Mouse (Mus musculus) megakaryocyte progenitor cell, adult 5-6 weeks (primary cell): ENCODE data around the gene Naa15. TPM values are rescaled to one million over a fixed set of nuclear protein-coding genes. Genes with fewer than 3 reads are reported as not detected.
"Not testable (repeated sequence)": the region's sequence is repeated elsewhere in the genome, so short reads cannot be mapped to it uniquely, and the experiment has no call there.

Experiments
- ATAC-seq: replicated peaks from 2 replicates; pipeline ENCODE4 v1.8.0; 2016; ENCODE audit warnings: mild to moderate bottlenecking, moderate TSS enrichment, inconsistent platforms; ENCODE audit not compliant: poor library complexity
- total RNA-seq, 2 experiments: library from RNA; stranded (forward) in 1 of 2; stranded (reverse) in 1 of 2; fragments of 157-497, 149-512 nt in 1 of 2; fragments of 200-1000 nt in 1 of 2; gene quantifications; 2 replicates each; pipeline versions ENCODE4 v1.2.3 to v1.2.4; 2015 to 2017

Naa15 gene
- total RNA-seq, 2 experiments from 2014 or later: 69.8 to 126 TPM

GRCm38 (mm10) chr3:51393651-51394050 lies 21.3 kb upstream of the Naa15 start:
- no peak for ATAC-seq

DNA sequence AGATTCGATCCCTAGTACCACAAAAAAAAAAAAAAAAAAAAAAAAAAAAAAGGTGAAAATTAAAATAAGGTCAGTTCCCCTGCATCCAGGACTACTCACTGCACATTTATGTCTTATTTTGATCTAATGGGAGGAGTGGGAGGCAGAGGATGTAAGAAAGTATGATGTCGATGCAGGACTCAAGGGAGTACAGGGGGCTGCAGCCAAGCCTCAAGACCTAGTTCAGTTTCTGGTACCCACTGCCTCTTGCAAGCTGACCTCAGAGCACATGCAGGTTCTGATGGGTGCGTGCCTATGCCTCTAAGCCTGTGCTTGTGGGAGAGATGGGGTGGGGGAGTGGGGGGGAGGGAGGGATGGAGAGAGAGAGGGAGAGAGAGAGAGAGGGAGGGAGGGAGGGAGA lies 20.1 kb upstream of the Naa15 start:
- no peak for ATAC-seq

DNA sequence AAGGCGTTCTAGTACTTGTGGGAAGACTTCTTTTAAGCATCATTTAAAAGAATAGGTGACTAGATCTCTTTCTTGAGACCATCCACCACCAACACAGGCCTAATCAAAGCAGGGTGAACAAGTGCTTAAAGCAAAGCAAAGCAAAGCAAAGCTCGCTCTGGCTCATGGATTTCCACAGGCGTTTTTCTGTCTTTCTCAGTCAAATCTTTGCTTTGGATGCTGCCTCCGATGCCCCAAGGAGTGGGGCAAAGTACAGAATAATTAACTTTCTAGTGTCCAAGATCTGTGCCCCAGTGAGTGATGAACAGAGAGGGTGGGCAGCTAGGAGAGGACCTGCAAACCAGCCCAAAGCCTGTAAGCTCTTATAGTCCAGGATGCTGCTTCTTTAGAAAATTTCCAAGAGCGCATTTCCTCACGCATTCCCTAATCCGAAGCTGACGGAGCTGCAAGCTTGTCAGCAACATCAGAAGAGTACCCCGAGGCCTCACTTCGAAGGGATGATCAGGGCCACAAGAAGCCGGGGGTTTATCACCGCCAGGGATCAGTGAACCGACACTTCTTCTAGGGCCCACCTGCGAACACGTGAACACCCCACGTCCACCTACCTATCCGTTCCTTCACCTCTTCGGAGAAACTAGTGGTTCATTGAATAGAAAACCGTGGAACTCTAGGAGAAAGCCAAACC lies 19.3 kb upstream of the Naa15 start:
- ATAC-seq: no peak

- ATAC-seq: peak; percentile 97
These were observed 18.5 kb upstream of the Naa15 start, which contains the start of gene Mgarp for GRCm38 (mm10) chr3:51396219-51397068. Gene Mgarp, minus strand, starts transcription at chr3:51396738.

DNA sequence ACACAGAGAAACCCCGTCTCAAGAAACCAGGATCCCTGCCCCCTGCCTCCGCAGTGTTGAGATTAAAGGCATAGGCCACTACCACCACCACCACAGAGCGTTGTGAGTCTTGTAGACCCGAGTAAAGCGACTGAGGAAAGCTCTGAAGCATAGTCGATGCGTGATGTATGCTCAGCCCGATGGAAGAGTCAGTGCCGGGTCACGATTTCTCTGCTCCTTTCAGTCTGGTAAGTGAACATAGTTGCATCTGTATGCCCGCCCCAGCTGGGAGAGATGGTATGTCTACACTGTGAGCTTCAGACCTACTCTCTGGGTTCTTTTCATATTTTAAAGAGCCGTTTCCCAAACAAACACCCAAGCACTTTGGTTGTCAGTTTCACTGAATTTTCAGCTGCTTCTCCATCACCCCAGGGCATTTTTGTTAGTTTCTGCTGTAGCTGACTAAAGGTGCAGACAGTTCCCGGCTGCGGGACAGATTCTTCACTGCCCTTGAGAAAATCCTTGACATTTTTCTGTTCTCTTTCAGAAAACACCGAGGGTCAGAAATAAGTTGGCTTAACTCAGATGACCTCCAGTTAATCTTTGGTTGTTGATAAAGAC lies 17.1 kb upstream of the Naa15 start:
- ATAC-seq: no peak

DNA sequence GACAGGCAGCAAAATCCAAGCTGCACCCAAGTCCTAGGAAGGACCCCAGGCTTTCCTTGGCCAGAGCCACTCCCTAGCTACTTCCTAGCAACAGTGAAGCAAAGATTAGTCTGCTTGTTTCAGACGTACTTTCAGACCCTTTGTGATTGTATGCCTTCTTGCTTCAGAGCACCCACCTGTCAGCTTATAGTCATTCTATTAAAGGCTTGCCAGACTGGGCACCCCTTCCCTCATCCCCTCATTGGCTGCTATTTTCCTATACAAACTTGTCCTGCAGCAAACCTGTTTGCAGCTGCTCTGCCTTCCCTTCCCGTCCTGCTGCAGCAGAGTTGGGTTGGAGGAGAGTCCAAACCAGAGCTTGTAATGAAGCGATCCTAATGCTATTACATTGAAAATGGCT lies 16.3 kb upstream of the Naa15 start:
- ATAC-seq: no peak

DNA sequence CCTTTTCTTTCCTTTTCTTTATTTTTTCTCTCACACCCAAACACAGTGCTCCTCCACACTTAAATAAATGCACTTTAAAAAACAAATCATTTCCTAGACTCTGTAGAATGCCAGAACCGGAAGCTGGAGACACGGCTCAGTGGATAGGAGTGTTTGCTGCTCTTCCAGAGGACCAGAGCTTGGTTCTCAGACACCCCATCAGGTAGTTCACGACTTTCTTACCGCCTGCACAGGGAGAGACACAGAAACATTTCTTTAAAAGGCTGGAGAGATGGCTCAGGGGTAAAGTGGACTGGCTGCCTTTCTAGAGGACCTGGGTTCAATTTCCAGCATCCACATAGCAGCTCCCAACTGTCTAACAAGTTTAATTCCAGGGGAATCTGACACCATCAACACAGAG lies 15.4 kb upstream of the Naa15 start:
- ATAC-seq: no peak

DNA sequence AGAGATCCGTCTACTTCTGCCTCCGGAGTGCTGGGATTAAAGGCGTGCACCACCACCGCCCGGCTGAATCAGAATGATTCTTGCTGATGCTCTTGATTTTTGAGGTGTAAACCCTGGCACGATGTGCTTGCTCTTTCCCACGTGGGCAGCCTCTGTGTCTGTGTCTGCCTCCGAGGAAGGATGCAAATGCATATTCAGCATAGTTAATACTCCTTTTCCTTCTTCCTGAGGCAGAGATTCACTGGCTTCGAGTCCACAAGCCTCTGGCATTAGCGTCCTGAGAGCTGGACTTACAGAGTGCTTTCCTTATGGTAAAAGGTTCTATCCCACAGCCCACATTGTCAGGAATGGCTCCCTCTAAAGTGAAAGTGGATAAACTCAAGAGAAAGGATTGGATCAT lies 14.3 kb upstream of the Naa15 start:
- no peak for ATAC-seq

GRCm38 (mm10) chr3:51402054-51402453 lies 12.9 kb upstream of the Naa15 start:
- ATAC-seq: not testable (repeated sequence)

- ATAC-seq: no peak
These were observed 12.3 kb upstream of the Naa15 start for GRCm38 (mm10) chr3:51402628-51403027.

DNA sequence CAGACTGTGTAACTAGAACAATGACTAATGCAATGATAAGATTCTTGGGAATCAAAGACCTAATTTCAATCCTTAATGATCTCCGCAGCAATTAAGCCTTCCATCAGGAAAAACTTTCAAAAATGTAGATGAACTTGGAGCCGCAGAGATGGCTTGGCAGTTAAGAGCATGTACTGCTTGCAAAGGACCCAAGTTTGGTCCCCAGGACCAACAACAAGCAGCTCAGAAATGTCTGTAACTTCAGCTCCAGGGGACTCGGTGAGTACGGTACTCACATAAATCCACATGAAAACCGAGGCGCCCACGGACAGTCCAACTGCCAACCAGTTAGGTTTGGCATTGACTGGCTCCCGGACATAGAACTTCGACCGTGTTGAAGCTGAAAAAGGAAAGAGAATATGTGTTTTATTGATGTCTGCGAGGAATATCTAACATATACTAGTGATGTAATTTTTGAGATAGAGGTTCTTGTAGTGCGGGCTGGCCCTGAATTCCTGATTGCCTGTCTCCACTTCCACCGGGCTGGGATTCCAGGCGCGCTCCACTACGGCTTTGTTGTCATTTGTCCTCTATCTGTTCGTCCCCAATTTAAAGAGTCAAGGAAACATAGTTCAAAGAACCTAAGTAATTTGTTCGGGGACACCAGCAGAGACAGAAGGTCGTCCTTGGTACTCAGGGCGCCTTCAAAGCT lies 6.9 kb upstream of the Naa15 start:
- ATAC-seq: 0 out of 2 replicates have a peak, but pooled peaks have one; percentile 5

DNA sequence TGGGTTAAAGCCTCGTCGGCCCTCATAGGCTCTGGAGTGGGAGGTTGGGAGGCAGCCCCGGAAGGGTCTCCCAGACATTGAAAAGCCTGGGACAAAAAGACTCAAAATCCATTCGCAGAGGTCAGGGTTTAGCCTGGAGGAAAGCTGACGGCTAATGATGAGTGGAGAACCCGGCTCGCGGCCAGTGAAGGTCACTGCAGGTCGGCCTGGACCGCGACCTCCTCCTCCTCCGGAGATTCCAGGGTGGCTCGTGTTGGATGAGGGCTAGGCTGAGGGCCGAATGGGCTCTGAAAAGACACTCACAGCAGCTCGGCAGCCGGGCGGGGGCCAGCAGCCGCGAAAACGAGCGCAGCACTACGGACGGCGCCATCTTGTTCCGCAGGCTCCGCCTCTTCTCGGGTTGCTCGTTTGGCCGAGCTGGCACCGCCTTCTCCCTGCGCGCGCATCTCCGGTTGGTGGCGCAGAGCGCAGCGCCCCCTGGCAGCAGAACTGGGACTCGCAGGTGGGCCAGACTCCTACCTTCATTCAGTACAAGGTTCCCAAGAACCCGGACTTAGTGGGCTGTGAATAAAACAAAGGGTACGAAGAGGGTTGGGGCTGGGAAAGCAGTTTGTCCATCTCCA lies 6.3 kb upstream of the Naa15 start, which contains the start of gene Ndufc1:
TSS of gene Ndufc1 (minus strand) at position 428 of the 623 bp plus-strand sequence.
- peak; percentile 98 for ATAC-seq

GRCm38 (mm10) chr3:51412457-51412856 lies 2.5 kb upstream of the Naa15 start:
- ATAC-seq: no peak

DNA sequence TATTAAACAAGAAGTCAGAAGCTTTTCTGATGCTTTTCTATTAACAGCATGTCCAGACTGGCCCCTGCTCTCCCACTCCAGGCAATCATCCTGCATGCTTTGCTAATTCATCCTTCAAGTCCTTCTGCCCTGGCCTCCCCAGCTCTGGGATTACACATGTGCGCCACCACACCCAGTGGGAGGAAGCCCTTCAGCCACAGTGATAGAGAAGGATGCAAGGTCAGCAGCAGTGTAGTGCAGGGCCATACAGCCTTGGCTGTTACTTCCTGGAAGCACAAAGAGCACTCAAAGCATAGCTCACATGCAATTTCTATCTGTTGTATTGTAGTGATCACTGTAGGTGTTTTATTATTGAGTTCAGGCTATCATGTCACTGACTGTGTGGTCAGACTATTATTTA lies 1.7 kb upstream of the Naa15 start:
- ATAC-seq: no peak

DNA sequence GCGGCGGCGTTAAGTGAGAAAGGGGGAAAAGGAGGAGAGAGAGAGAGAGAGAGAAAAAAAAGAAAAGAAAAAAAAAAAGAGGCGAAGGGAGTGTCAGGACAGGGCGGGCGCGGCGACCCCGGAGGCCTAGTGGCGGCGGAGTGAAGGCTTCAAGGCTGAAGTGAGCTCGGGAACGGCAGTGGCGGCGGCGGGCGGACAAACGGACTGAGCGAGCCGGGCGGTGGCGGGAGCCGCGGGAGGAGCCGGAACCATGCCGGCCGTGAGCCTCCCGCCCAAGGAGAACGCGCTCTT lies 1.1 kb downstream of the Naa15 start:
- ATAC-seq: no peak; the same call in 1 of the 2 replicates

DNA sequence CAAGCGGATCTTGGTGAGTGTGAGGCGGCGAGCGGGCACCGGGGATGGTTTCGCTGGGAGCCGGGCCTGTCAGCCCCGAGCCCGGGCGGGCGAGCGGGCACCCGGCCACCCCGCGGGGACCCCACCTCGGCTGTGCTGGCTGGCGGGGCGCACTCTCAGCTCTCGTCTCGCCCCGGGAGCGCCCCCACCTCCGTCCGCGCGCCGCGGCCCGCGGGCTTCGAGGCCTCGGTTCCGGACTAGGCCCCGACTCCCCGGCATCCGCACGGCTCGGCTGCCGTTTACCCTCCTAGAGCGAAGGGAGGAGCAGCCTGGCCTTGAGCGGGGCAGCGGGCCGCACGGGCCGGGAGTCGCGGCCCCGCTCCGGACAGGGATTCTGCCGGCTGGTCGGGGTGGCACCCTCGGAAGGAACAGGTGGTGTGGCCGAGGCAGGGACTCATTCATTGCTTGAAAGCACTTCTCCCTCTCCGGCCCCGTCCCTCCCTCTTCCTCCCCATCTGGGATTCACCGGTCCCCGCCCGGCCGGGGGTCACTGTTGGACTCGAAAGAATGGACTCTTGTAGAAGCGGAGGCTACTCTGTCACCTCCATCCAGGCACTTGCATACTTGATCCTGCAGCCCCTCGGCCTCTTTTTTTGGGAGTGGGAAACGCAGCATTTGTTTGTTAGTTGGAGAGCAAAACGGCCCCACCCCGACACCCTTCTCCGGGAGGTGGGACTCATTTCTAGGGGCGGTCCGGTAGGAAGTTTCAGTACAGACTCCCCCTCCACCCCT lies 1.6 kb downstream of the Naa15 start:
- ATAC-seq: peak; percentile 29

DNA sequence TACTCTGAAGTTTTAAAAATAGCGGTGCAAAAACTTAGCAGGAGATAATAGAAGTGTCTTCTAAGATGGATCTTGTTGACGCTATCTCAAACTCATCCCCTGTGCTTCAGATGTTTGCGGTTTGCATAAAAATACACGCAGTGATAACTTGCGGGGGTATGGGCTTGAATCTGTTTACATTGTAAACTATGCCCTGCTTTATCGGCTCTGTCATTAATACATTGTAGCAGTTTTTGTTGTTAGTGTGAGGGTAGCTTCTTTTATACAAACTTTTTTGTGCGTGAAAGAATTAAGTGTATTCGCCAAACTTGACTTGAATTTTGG lies 2.1 kb downstream of the Naa15 start:
- ATAC-seq: no peak

- ATAC-seq: no peak
These were observed 2.5 kb downstream of the Naa15 start for GRCm38 (mm10) chr3:51417485-51417884.

DNA sequence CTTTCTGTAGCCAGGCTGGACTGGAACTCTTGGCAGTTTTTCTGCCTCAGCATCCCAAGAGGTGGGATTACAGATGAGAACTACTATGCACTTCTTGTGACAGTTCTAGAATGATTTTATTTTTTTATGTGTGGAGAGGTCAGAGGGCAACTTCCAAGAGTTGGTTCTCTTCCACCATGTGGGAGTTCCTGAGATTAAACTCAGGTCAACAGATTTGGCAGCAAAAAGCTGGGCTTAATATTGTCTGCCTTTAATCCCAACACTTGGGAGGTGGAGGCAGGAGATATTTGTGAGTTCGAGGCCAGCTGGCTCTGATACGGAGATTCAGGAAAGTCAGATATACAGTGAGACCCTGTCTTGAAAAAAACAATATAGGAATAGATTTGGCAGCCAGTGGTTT lies 3.0 kb downstream of the Naa15 start:
- ATAC-seq: no peak

DNA sequence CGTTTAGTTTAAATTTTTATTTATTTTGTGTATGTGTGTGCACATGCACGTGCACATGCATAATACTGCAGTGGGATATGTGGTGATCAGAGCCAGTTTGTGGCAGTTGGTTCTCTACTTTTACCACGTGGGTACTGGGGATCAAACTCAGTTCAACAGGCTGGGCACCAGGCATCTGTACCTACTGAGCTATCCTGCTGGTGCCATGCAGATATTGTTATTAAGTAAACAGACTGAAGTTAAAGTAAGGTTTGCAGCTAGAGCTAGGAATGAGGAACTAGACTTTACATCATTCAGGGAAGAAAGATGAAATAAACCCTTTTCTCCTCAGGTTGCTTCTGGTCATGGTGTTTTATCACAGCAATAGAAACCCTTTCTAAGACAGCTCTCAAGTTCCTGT lies 7.0 kb downstream of the Naa15 start:
- peak; percentile 66 for ATAC-seq
